Mouse (Mus musculus) neural tube, embryonic 11.5 days (tissue): ENCODE results near the gene Gm11060. TPM values are rescaled to one million over a fixed set of nuclear protein-coding genes. Genes with fewer than 3 reads are reported as not detected.
A peak's percentile ranks its signal among the peaks of the same experiment; 100 is the strongest.

Source experiments
- ATAC-seq: fragments of 200-750 bp; cut with Nextera tagmentation; 2 replicates; pipeline ENCODE4 v1.8.0; 2017; ENCODE audit warnings: moderate number of reproducible peaks, mild to moderate bottlenecking, moderate TSS enrichment, moderate library complexity; ENCODE audit not compliant: insufficient read depth, low FRiP score, low TSS enrichment
- DNase-seq: peaks from one replicate; pipeline ENCODE4 v3.0.0-alpha.2; 2015; ENCODE audit warnings: low spot score
- H3K27ac ChIP-seq: fragments of 300-500 bp; sonication (generic); 2 replicates; pipeline ENCODE4 v1.5.1; 2014; ENCODE audit warnings: low read depth, mild to moderate bottlenecking, low read length
- H3K27me3 ChIP-seq: fragments of 300-500 bp; sonication (generic); 2 replicates; pipeline ENCODE4 v1.6.1; 2014; ENCODE audit warnings: mild to moderate bottlenecking, low read length, mixed read lengths; ENCODE audit not compliant: control insufficient read depth, insufficient read depth
- H3K36me3 ChIP-seq: fragments of 300-500 bp; sonication (generic); 2 replicates; pipeline ENCODE4 v1.6.1; 2014; ENCODE audit warnings: mild to moderate bottlenecking, low read length, moderate library complexity, mixed read lengths; ENCODE audit not compliant: control insufficient read depth, insufficient read depth
- H3K4me1 ChIP-seq: fragments of 300-500 bp; sonication (generic); 2 replicates; pipeline ENCODE4 v1.6.1; 2014; ENCODE audit warnings: low read length, mixed read lengths; ENCODE audit not compliant: control insufficient read depth, insufficient read depth
- H3K4me2 ChIP-seq: fragments of 300-500 bp; sonication (generic); 2 replicates; pipeline ENCODE4 v1.6.1; 2014; ENCODE audit warnings: low read depth, mild to moderate bottlenecking, moderate library complexity
- H3K4me3 ChIP-seq: fragments of 300-500 bp; sonication (generic); 2 replicates; pipeline ENCODE4 v1.5.1; 2014; ENCODE audit warnings: low read depth, low read length
- H3K9ac ChIP-seq: fragments of 300-500 bp; sonication (generic); 2 replicates; pipeline ENCODE4 v1.6.1; 2014; ENCODE audit warnings: mild to moderate bottlenecking, low read length
- H3K9me3 ChIP-seq: fragments of 300-500 bp; sonication (generic); 2 replicates; pipeline ENCODE4 v1.6.1; 2016; ENCODE audit warnings: low read length; ENCODE audit not compliant: control insufficient read depth
- WGBS: fragments of 180-500 bp; shearing (Covaris S2); extraction: QIAGEN DNeasy Blood & Tissue Kit; methylation state at CpG from one replicate; pipeline ENCODE4 v1.1.7; 2014; 5-methylcytosine and 5-hydroxymethylcytosine counted together
- polyA plus RNA-seq: library from polyadenylated mRNA; unstranded; fragments of >200 nt; fragmentation: Nextera tagmentation; extraction: Ambion mirVana; gene quantifications from 2 replicates; pipeline ENCODE4 v1.2.1, GENCODE M21; 2014

Gene Gm11060
- polyA plus RNA-seq, 1 experiment from 2014 or later: not detected

GRCm38 (mm10) chr2:105123881-105124280, 32.1 kb downstream of the Gm11060 start:
- ATAC-seq (no peak), DNase-seq (peak; percentile 42)
- Histone ChIP-seq H3K9ac (no peak overlapping the region), H3K9me3 (no peaks in the 10 kb centered on the region), H3K4me3 (no peak overlapping the region), H3K4me2 (no peak overlapping the region), H3K27me3 (peaks cover 82% of the 10 kb centered on the region), H3K4me1 (peaks cover 9% of the 10 kb centered on the region), H3K36me3 (no peaks in the 10 kb centered on the region), H3K27ac (no peak overlapping the region)
- WGBS: under 1% methylated on average over 9 of the region's 9 CpGs

- H3K4me2 ChIP-seq: no peak overlapping the region
- H3K36me3 ChIP-seq: no peaks in the 10 kb centered on the region
- peaks cover 84% of the 10 kb centered on the region for H3K27me3 ChIP-seq
- H3K9ac ChIP-seq: no peak overlapping the region
- ATAC-seq (no peak), DNase-seq (no peak)
- peaks cover 9% of the 10 kb centered on the region for H3K4me1 ChIP-seq
- H3K4me3 ChIP-seq: no peak overlapping the region
- WGBS: 2% methylated on average over 7 of the region's 7 CpGs
- no peaks in the 10 kb centered on the region for H3K9me3 ChIP-seq
- H3K27ac ChIP-seq: no peak overlapping the region
These were observed 32.6 kb downstream of the Gm11060 start for GRCm38 (mm10) chr2:105124391-105124790.

GRCm38 (mm10) chr2:105125205-105125604, 33.4 kb downstream of the Gm11060 start:
- WGBS: 4% methylated on average over 8 of the region's 8 CpGs
- no peak overlapping the region for H3K27ac ChIP-seq
- H3K36me3 ChIP-seq: no peaks in the 10 kb centered on the region
- ATAC-seq (no peak), DNase-seq (no peak)
- peaks cover 90% of the 10 kb centered on the region for H3K27me3 ChIP-seq
- peaks cover 9% of the 10 kb centered on the region for H3K4me1 ChIP-seq
- H3K9me3 ChIP-seq: no peaks in the 10 kb centered on the region
- no peak overlapping the region for H3K4me2 ChIP-seq
- no peak overlapping the region for H3K9ac ChIP-seq
- no peak overlapping the region for H3K4me3 ChIP-seq

GRCm38 (mm10) chr2:105125641-105126040, 33.8 kb downstream of the Gm11060 start:
- ATAC-seq (no peak), DNase-seq (no peak)
- Histone ChIP-seq H3K27ac (no peak overlapping the region), H3K4me3 (no peak overlapping the region), H3K9ac (no peak overlapping the region), H3K9me3 (no peaks in the 10 kb centered on the region), H3K27me3 (peaks cover 90% of the 10 kb centered on the region), H3K4me2 (no peak overlapping the region), H3K4me1 (peaks cover 9% of the 10 kb centered on the region), H3K36me3 (no peaks in the 10 kb centered on the region)
- 2% methylated on average over 15 of the region's 15 CpGs for WGBS

GRCm38 (mm10) chr2:105126279-105126678, 34.5 kb downstream of the Gm11060 start, which contains the start of gene Wt1:
Wt1 (plus strand) TSS chr2:105126529.
- H3K9ac ChIP-seq: no peak within 1 kb of the TSS
- H3K4me3 ChIP-seq: peak within 1 kb of the TSS; percentile 20
- H3K4me2 ChIP-seq: peak within 1 kb of the TSS; percentile 30
- no peak within 1 kb of the TSS for H3K27ac ChIP-seq
- peaks cover 9% of the 10 kb centered on the region for H3K4me1 ChIP-seq
- H3K9me3 ChIP-seq: no peaks in the 10 kb centered on the region
- DNase-seq: peak; percentile 56
- WGBS: under 1% methylated on average over 24 of the region's 25 CpGs
- peaks cover 90% of the 10 kb centered on the region for H3K27me3 ChIP-seq
- ATAC-seq: peak; percentile 43
- no peaks in the 10 kb centered on the region for H3K36me3 ChIP-seq

- peak; percentile 52 for DNase-seq
- WGBS: 0% methylated on average over 87 of the region's 92 CpGs
- H3K4me2 ChIP-seq: peak overlapping the region; percentile 30
- peaks cover 94% of the 10 kb centered on the region for H3K27me3 ChIP-seq
- H3K36me3 ChIP-seq: no peaks in the 10 kb centered on the region
- H3K9ac ChIP-seq: no peak overlapping the region
- no peak overlapping the region for H3K27ac ChIP-seq
- peaks cover 8% of the 10 kb centered on the region for H3K4me1 ChIP-seq
- ATAC-seq: peak; percentile 6; the same call in 1 of the 2 replicates
- no peaks in the 10 kb centered on the region for H3K9me3 ChIP-seq
- peak overlapping the region; percentile 20 for H3K4me3 ChIP-seq
These were observed 35.1 kb downstream of the Gm11060 start for GRCm38 (mm10) chr2:105126691-105127530.

- H3K4me2 ChIP-seq: no peak overlapping the region
- H3K9ac ChIP-seq: no peak overlapping the region
- ATAC-seq (no peak), DNase-seq (peak; percentile 55)
- H3K9me3 ChIP-seq: no peaks in the 10 kb centered on the region
- peaks cover 5% of the 10 kb centered on the region for H3K4me1 ChIP-seq
- peaks cover 96% of the 10 kb centered on the region for H3K27me3 ChIP-seq
- H3K4me3 ChIP-seq: no peak overlapping the region; the same call in 1 of the 2 replicates
- no peaks in the 10 kb centered on the region for H3K36me3 ChIP-seq
- under 1% methylated on average over 52 of the region's 52 CpGs for WGBS
- H3K27ac ChIP-seq: no peak overlapping the region
These were observed 36.0 kb downstream of the Gm11060 start for GRCm38 (mm10) chr2:105127531-105128480.

GRCm38 (mm10) chr2:105128564-105128963, 36.7 kb downstream of the Gm11060 start:
- DNase-seq: no peak
- Histone ChIP-seq H3K4me2 (no peak overlapping the region), H3K27me3 (peaks cover 96% of the 10 kb centered on the region), H3K9ac (no peak overlapping the region), H3K4me1 (no peaks in the 10 kb centered on the region), H3K36me3 (no peaks in the 10 kb centered on the region), H3K27ac (no peak overlapping the region), H3K4me3 (no peak overlapping the region), H3K9me3 (no peaks in the 10 kb centered on the region)
- 1% methylated on average over 12 of the region's 12 CpGs for WGBS
- no peak for ATAC-seq
